Mouse (Mus musculus): Measurements from ENCODE around the gene Pknox1. TPM values are rescaled to one million over a fixed set of nuclear protein-coding genes. Genes with fewer than 3 reads are reported as not detected.

Gene Pknox1
- 4.9 and 6.1 TPM in 2 replicates for polyA plus RNA-seq (2012; ENCODE audit: low replicate concordance)

GRCm38 (mm10) chr17:31564015-31564857 is at the start of gene Pknox1:
Pknox1 (plus strand) TSS chr17:31564734.

GRCm38 (mm10) chr17:31519946-31520838 is 44.3 kb upstream of the Pknox1 start, which contains the start of the genes Wdr4 and Ndufv3:
Wdr4 (minus strand) TSS chr17:31519980.
Ndufv3 (plus strand) TSS chr17:31520115.

GRCm38 (mm10) chr17:31636942-31637811 is 72.6 kb downstream of the Pknox1 start, which contains the start of gene Cbs:
Cbs (minus strand) TSS chr17:31637238.

Other genes with a start within 250 kb of the Pknox1 start
- gene Pde9a, start 178.5 kb upstream of the Pknox1 start, polyA plus RNA-seq (2012; ENCODE audit: low replicate concordance): not detected in 2 replicates
- 27.1 and 82.2 TPM in 2 replicates for gene Wdr4, start 44.8 kb upstream of the Pknox1 start, polyA plus RNA-seq (2012; ENCODE audit: low replicate concordance)
- gene Ndufv3, start 44.6 kb upstream of the Pknox1 start, polyA plus RNA-seq (2012; ENCODE audit: low replicate concordance): 20.7 and 33.2 TPM in 2 replicates
- gene Cbs, start 72.5 kb downstream of the Pknox1 start, polyA plus RNA-seq (2012; ENCODE audit: low replicate concordance): not detected in 2 replicates
- gene U2af1, start 94.2 kb downstream of the Pknox1 start, polyA plus RNA-seq (2012; ENCODE audit: low replicate concordance): 32.9 and 62.4 TPM in 2 replicates
- not detected in 2 replicates for gene Cryaa, start 113.1 kb downstream of the Pknox1 start, polyA plus RNA-seq (2012; ENCODE audit: low replicate concordance)

Data from leukemia stem cell, adult 10-12 weeks (primary cell).